Mouse (Mus musculus) right cerebral cortex, postnatal 25 days (tissue): ENCODE results near the gene Atpaf1.
A peak's percentile ranks its signal among the peaks of the same experiment; 100 is the strongest.

Source experiments
- DNase-seq: peaks from one replicate; pipeline ENCODE4 v3.0.0; 2022

The Atpaf1 gene

DNA sequence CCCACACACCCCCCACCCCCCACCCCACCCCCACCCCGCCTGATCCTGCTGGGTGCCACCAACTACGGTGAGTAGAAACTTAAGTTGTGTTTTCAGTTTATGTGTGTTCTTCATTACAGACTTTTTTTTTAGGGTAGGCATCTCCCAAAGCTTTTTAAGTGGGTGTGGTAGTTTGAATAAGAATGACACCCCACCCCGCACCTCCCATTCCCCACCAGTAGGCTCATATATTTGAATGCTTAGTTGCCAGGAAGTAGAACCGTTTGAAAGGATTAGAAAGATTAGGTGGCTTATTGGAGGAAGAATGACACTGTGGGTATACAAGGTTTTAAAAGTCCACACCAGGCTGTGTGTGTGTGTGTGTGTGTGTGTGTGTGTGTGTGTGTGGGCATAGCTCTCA, 27.7 kb downstream of the Atpaf1 start:
- DNase-seq: no peak

DNA sequence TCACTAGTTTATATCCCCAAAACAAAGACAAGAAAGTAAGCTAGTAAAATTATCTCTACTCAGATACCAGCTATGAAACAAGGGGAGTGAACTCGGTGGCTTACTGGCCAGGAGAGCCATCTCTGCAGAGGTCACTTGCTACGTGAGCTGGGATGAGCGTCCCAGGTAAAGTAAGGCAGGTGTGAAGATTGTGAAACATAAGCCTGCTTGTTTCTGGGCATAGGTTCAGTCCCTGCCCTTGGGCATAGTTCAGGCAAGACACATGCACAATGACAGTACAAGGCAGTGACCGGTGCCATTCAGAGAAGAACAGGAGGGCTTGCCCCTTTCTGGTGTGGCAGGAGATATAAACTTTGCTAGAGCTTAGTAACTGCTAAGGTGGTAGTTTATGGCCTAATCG, 31.0 kb downstream of the Atpaf1 start:
- no peak for DNase-seq

DNA sequence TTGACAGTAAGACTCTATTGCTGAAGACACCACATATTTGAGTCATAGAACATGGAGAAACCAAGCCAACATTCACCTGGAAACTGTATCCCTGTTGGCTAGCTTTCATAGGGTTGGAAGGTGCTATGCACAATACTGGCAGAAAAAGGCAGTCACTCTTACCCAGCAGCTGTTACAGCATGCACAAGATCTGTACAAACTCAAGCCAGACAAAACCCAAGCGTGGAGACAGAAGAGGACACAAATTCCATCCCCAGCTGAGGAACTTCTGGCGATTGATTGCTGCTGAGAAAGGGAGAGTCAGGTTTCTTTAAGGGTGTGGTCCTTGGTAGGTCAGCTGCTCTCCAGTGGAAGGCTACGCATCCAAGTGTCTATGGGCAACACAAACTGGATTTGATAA, 35.6 kb downstream of the Atpaf1 start:
- DNase-seq: no peak

DNA sequence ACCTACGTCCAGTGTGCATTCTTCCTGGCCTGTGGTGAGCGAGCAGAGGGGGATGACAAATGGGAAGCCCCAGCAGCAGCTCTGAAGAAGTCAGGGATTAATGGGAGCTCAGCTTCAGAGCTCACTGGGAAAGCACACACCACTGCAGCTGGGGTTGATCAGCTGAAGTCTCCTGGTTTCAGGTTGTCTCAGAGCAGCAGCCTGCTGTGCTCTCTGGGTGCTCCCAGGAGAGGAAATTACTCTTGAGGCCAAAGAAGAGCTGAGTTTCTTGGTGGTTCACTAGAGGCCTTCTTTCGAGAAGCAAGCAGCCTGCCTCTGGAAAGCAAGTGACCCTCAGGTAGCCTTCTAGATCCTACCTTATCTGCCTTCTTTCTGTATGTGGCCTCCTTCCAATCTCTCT, 36.3 kb downstream of the Atpaf1 start:
- no peak for DNase-seq

DNA sequence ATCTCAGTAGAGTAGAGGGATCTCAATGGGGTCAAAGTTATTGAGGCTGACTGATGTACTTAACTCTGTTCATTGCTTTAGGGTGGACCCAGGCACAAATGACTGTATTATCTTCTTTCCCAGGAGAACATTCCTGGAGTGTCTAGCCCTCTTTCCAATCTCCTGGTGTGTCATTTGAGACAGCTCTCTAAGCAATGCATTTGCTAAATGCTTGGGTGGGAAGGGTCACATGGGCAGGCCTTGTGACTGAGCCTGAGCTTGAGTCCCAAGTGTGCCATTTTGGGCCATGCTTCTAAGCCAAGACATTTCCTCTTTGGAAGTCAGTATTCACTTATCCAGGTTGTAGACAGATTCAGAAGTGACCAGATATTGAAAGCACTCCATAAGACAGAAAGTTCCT, 36.8 kb downstream of the Atpaf1 start:
- no peak for DNase-seq

DNA sequence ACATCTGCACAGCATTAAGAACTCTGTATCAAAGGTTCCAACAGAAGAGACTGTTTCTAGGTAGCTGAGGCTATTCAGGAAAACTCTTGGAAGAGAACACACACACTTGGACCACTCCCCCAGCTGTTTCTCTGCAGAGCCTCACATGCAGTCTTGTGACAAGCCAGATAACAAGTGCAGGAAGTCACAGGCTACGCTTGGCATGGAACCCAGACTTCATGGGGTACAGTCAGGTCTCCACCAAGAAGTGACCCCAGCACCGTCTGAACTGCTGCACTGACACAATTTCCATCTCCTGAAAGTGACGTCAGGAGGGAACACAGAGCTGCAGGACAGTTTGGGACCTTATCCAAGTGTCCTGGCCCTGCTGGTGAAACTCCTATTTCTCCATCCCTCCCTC, 37.3 kb downstream of the Atpaf1 start:
- no peak for DNase-seq

DNA sequence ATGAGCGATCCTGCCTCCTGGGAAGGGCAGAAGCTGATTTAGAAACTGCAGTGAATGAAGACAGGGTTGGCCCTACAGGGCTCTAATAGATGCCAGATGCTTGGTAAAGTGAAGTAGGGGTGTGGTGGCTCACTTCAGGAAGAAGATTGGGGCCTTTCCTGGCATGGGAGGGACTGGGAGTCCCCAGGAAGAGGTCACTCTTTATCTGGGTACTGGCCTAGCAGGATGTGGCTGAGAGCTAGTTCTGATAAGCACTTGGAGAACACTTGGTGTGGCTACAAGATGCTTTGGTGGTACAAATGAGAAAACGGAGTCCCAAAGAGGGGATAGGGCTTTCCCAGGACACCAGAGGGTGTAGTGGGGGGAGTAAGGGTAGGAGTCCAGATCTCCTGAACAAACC, 39.6 kb downstream of the Atpaf1 start:
- DNase-seq: no peak

DNA sequence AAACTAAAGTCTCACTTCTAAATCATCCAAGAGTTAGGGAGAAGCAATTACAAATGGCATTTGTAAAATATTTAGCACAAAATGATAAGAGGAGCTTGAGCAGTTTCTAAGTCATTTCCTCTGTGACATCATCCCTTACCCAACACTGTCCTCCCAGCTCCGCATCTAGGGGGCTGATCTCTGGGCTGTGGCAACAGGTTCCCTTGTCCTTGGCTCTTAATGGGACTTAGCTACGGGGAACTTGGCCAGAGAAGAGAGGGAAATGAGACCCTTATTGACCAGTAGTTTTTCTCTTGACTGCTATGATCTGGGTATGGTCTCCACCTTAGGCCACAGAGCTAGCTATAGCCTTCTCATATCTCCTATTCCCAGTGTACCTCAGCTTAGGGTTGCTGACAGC, 40.7 kb downstream of the Atpaf1 start:
- DNase-seq: no peak

DNA sequence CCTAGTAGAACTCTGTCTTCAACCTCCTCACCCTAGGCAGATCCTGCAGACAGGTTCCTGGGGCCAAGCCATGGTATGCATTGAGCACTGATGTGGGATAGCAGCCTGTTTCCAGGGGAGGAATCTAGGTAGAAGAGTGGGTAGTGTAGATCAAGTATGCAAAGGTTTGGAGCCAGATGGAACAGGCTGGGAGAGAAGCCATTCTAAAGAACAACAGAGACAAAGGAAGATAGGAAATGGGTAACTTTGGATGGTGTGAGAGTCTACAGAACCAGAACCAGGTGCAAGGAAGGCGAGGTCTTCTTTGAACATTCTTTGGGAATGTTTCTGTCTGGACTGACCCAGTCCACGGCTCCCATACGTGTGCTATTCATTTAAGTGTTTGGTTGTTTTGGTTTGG, 42.5 kb downstream of the Atpaf1 start:
- no peak for DNase-seq

DNA sequence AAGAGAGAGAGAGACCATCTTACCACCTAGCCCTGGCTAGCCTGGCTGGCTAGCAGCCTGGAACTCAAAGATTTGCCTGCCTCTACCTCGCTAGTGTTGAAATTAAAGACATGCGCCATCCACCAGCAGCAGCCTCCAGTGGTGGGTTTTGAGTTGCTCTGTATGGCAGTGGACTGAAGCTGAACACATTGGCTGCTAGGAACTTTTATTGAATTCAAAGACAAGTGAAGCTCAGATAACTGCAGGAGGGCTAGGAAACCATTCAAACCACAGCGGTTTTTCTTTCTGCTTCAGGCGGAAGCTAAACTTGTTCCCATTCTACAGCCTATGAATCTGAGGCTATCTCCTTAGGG, 42.9 kb downstream of the Atpaf1 start:
- DNase-seq: no peak

DNA sequence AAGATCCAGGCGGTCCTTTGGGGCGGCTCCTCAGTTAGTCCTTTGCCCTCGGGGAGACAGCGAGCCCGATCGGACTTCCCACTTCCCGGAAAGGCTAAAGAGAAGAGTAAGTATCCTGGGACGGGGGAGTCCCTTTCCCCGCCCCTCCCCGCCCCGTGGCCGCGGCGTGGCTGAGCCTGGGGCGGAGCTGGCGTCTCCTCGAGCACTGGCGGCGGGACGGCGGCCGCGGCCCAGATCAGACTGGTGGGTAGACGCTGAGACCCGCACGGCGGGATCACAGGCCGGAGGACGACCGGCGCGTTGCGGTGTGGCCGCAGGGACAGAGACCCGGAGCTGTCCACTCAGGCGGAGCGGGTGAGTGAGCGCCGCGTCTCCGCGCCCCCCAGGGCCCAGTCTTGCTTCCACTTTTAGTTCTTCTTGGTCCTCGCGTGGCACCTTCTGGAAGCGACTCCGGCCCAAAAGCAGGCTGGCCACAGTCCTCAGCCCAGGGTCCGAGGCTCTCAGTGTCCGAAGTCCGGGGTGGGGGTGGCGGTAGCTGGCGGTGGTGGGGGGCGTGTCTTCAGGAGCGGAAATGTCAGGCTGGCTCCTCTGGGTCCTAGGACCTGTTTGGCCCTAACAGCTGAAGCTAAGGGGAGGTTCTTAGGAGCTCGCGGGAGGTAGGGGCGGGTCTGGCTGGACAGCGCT, 43.4 kb downstream of the Atpaf1 start, which contains the start of gene Mob3c:
Mob3c (plus strand) TSS at position 205 of the 684 bp plus-strand sequence.
- peak; percentile 58 for DNase-seq

DNA sequence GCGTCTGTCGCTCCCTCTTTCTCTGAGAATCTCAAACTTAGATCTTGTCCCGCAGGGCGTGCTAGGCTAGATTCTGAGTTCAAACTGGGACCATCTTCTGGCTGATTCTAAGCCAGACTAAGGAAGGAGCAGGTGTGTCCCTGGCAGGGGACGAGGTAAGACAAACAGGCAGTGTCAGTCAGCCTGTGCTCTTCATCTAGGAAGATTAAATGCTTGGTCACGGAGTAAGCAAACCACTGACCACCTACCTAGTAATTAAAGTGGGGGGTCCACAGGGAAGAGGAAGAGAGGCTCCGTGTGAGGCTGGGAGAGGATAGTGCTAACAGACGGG, 43.9 kb downstream of the Atpaf1 start:
- no peak for DNase-seq

DNA sequence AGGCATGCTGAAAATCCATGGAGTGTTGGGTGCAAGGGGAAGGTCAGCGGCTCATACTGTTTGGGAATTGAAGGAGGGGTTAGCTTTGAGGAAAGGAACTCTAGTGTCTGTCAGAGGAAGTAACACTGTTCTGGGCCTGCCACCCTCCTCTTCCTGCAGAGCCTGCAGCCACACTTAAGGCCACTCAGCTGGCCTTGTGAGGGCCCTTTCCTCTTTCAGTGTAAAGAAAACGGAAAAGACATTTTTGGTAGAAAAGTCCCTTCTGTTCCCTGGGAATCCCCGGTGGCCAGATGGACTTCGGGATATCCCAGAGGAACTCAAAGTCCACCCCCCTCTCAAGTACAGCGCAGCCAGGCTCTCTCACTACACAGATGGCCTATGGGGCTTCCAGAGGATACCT, 45.9 kb downstream of the Atpaf1 start:
- DNase-seq: no peak

DNA sequence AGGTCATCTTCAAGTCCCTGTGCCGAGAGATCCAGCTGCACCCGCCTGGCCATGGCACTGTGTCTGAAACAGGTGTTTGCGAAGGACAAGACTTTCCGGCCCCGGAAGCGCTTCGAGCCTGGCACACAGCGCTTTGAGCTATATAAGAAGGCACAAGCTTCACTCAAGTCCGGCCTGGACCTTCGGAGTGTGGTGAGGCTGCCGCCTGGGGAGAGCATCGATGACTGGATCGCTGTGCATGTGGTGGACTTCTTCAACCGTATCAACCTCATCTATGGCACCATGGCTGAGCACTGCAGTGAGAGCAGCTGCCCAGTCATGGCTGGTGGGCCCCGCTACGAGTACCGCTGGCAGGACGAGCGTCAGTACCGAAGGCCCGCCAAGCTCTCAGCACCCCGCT, 46.6 kb downstream of the Atpaf1 start:
- DNase-seq: no peak

DNA sequence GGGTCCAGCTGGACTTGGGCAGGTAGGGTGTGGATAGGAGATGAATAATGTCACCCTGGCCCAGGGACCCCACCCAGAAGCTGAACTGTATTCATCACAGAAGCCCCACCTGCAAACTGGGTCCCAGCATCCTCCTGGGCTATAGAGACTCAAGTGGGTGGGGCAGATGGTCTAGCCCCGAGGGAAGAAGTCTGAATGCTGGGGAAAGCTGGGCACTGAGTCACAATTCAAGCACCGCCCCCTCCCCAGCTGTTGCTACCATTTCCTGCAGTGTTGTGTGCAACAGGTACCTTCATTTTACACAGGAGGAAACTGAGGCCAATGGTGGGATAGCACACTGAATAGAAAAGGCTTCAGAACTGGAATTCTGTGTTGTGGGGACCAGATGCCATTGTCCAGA, 47.4 kb downstream of the Atpaf1 start:
- DNase-seq: no peak

DNA sequence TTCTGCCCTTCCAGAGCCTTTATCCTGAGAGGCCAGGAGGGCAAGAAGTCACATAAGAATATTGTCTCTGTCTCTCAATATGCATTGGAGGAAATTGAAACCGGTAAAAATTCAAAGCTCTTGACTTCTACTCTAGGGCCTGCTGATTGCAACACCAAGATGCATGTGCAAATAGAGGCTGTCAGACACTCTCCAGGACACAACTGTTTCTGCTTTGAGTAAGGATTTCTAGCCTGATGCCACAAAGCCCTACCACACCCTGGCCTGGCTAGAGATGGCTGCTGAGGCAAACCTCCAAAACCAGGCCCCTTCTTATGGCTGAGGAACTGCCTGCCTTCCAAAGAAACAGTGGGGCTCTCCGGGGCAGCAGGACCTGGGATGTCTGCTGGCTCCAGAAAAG, 51.0 kb downstream of the Atpaf1 start:
- DNase-seq: no peak

DNA sequence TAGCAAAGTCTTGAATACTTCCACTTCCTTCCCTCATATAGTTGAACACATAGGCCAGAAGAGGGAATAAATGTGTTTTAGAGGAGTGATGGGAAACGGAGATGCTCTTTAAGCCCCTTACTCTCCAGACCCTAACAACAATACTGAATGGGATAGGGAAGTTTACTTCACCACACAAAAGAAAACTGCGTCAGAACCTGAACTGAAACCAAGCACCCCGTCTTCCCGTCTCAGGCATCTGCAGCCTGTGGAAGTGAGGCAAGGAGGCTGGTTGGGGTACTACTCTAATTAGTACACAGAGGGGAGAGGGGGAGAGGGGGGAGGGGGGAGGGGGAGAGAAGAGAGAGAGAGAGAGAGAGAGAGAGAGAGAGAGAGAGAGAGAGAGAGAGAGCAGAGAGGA, 53.6 kb downstream of the Atpaf1 start:
- no peak for DNase-seq

DNA sequence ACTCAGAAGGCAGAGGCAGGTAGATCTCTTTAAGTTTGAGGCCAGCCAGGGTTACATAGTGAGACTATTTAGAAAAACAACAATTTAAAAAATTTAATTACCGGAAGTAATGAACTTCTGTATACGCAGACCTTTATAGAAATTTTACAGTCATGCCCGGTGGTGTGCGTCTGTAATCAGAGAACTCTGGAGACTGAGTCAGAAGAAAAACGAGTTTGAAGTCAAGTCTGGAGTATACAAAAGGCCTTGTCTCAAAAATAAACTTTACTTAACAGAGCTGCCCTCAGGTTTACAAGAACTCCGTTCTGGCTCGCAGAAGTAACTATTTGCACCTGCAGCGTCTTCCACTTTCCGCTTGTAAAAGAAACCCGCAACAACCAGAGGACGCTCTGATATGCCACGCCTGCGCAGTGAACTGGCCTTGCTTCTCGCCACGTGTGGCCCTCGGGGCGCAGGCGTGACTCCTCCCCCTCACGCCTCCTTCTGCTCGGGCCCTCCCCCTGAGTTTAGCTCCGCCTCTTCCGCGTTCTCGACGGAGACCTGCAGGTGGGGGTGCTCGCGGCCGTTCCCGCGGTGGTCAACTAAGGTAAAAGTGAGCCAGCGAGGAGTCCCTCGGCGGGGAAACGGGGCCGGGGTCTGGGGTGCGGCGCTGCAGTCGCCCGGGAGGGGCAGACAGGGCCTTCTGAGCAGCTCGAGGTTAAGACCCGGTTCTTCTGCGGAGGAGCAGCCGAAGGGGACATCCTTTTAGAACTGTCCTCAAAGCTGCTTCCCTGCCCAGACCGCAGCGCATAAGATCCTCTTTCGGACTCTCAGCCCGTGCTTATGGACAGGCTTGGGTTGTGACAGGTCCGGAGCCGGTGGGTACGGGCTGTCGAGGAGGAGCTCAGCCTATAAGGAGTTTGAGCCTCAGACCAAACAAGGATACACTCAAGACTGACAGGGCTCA, 54.4 kb downstream of the Atpaf1 start, which contains the start of gene Mknk1:
Mknk1 (plus strand) TSS at position 503 of the 946 bp plus-strand sequence.
- peak; percentile 87 for DNase-seq

DNA sequence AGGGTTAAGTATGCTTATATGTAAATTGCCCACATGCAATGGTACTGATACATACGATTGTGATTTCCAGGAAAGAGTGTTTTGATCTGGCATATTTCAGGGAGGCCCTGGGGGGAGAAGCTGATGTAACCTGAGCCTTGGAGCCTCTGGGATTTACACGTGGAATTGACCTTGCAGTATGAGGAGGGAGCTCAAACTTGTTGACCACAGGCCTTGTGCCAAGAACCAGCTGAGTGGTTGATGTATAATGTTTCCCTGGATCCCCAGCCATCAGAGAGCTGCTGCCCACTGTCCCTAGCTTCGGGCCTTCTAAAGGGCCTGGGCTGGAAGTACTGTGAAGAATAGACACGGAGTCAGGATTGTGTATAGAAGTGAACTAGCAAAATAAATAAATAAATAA, 55.3 kb downstream of the Atpaf1 start:
- DNase-seq: no peak

DNA sequence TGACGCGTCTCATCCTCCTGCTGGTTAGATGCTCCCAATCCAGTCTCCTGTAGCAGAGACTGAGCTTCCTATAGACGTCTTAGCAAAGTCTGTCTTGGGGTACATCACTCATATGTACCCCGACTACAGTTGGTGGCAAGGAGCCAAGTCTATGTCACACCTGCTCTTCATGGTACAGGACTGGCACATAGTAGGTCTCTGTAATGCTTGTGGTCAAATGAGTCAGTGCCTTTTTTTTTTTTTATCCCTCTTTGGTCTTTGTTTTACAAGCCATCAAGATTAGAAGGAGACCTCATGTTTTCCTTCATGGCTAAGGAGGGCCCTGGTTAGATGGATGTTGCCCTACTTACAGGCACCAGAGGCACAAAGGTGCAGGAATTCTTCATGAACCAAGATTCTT, 56.2 kb downstream of the Atpaf1 start:
- DNase-seq: no peak

DNA sequence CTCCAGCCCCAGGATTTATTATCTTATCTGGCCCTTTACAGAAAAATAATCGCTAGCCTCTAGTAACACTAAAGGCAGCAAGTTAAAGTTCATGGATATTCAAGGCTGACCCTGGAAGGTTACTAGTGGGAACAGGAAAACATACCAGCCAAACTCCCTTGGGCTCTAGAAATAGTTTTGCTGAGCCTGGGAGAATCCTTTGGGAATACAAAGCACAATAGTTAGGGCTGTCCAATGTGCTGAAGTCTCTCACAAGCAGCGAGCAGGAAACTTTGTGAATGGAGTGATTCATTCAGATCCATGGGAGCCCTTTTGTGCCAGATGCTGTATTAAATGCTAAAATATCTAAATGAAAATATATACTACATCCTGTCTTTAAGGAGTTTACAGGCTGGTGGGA, 62.0 kb downstream of the Atpaf1 start:
- no peak for DNase-seq

DNA sequence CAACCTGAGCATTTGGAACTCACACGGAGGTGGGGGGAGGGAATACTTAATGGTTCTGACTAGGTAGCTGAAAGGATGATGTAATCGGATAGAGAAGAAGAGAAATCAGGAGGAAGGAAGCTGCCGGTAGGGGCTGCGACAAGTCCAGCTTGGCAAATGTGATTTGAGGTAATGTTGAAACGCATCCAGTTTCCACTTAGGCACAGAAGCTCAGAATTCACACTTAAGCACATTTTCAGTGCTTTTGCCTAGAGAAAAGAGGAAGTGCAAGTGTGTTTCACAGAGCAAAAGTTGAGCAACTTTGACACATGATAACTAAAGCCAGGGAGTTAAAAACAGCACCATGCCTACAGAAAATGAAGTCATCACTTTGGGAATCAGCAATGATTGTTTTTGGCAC, 62.8 kb downstream of the Atpaf1 start:
- no peak for DNase-seq

DNA sequence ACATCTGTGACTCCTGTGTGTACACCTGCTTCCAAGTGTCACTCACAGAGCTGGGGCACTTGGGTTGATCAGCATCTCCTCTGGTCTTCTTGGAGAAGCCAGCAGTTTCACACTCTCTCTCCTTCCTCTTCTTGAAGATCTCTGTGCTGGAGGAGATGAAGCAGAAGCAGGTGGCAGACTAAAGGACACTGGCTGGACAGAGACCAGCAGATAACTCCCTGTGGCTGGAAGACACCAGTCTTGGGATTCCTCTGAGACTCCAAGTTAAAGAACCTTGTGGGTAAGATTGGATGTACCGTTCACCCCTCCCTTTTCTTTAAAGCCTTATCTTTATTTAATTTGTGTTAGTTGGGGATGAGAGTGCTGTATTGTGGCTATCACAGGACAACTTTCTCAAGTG, 63.5 kb downstream of the Atpaf1 start:
- no peak for DNase-seq

DNA sequence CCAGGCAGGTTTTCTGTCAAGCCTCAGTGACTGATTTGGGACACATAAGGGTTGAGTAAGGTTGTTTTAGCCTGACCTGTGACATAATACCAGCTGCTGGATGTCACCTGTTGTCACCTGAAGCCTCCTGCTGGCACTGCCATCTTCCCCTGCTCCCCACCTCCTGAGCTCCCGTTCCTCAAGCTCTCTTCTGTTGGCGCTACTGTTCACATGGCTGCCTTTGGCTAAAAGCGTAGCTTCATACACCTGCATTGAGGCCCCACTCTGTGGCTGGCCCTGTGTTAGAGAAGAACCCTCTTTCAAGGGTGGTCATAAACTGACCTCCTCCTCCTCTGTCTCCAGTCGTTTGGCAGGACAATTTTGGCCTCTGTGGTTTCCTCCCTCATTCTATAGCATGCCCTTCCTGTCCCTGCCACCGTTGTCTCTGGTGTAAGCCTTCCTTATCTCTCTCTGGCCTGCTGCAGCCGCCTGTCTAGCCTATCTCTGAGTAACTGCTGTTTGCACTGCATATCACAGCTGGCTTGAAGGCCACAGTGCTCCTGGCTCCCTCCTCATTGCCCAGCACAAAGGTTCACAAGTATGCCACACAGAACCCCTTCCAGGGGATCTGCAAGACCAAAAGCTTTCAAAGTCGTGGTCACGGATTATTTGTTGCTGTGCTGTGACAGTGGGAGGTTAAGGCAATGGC, 64.5 kb downstream of the Atpaf1 start:
- DNase-seq: no peak
